Mouse (Mus musculus) midbrain, embryonic 12.5 days (tissue): ENCODE measurements at regions not wholly inside any gene's neighbourhood (a gene's known extent, or its start where the extent isn't known, plus 50 kb on each side); places are given as distances from the start of the nearest gene placed in this dataset.
A peak's percentile ranks its signal among the peaks of the same experiment; 100 is the strongest.

ENCODE experiments used
- ATAC-seq: fragments of 200-750 bp; cut with Nextera tagmentation; 2 replicates; pipeline ENCODE4 v1.8.0; 2017; ENCODE audit warnings: low read depth, moderate TSS enrichment, moderate library complexity; ENCODE audit not compliant: low FRiP score
- H3K27ac ChIP-seq: fragments of 300-500 bp; sonication (generic); replicated peaks from 2 replicates; pipeline ENCODE4 v1.5.1; 2016; ENCODE audit warnings: mild to moderate bottlenecking
- H3K27me3 ChIP-seq: fragments of 300-500 bp; sonication (generic); 2 replicates; pipeline ENCODE4 v1.6.1; 2016; ENCODE audit warnings: mild to moderate bottlenecking
- H3K36me3 ChIP-seq: fragments of 300-500 bp; sonication (generic); 2 replicates; pipeline ENCODE4 v1.6.1; 2016
- H3K4me1 ChIP-seq: fragments of 300-500 bp; sonication (generic); 2 replicates; pipeline ENCODE4 v1.6.1; 2016
- H3K4me2 ChIP-seq: fragments of 300-500 bp; sonication (generic); replicated peaks from 2 replicates; pipeline ENCODE4 v1.6.1; 2016; ENCODE audit warnings: mild to moderate bottlenecking, moderate library complexity
- H3K4me3 ChIP-seq: fragments of 300-500 bp; sonication (generic); 2 replicates; pipeline ENCODE4 v1.5.1; 2016; ENCODE audit warnings: mild to moderate bottlenecking
- H3K9ac ChIP-seq: fragments of 300-500 bp; sonication (generic); replicated peaks from 2 replicates; pipeline ENCODE4 v1.6.1; 2016; ENCODE audit warnings: mild to moderate bottlenecking, moderate library complexity
- H3K9me3 ChIP-seq: fragments of 300-500 bp; sonication (generic); 2 replicates; pipeline ENCODE4 v1.6.1; 2016; ENCODE audit warnings: mild to moderate bottlenecking
- WGBS: fragments of 180-500 bp; shearing (Covaris S2); methylation state at CpG from one replicate; pipeline ENCODE4 v1.1.7; 2016; 5-methylcytosine and 5-hydroxymethylcytosine counted together

DNA sequence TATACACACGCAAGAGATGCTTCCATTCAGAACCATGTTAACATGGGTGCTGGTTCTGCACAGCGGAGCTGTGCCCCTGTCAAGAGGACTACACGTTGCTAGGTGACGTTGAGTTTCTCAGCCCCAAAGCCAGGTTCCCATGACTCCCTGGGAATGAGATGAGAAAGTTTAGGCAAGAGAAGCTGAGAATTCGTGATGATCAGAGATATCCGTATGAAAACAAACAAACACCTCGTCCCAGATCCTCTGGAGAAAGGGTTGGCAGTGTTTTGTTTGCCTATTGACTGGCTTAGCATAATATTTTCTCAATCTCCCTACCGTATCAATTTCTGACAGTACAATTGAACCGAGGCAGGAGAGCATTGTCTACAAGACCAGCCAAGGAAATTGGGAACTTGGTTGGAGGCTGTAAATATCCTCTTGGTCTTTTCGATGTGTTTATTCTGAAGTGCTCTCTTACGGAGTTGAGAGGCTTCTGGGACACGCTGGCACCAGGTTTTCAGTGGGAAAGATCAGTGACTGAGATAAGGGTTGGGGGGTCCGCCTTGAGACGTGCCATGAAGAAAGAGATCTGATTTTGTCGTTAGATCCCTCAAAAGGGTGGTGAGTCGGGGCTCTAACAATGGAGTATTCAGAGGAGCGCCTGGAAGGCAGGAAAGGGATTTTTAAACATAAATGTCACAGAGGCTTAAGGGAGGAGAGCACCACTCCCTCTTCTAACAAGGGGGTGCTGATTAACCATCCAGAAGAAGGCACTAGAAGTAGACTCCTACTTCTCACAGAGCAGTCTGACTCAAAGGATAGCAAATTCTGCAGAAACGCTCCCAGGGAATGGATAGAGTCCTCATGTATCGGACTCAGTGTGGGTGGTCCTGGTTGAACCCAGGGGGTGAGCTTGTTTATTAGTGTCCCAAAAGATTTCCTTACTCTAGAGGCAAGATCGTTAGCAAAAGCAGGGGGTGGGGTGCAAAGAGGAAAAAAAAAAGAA is 70.5 kb upstream of the Gm45716 start:
- no peak for ATAC-seq
- Histone ChIP-seq H3K4me3 (no peak overlapping the region), H3K27me3 (peaks cover 6% of the 10 kb centered on the region; the same call in 1 of the 2 replicates), H3K9me3 (no peaks in the 10 kb centered on the region), H3K27ac (no peak overlapping the region), H3K36me3 (no peaks in the 10 kb centered on the region), H3K9ac (no peak overlapping the region), H3K4me1 (peaks cover 7% of the 10 kb centered on the region; the same call in 1 of the 2 replicates), H3K4me2 (no peak overlapping the region)
- 37% methylated on average over 20 of the region's 20 CpGs for WGBS

DNA sequence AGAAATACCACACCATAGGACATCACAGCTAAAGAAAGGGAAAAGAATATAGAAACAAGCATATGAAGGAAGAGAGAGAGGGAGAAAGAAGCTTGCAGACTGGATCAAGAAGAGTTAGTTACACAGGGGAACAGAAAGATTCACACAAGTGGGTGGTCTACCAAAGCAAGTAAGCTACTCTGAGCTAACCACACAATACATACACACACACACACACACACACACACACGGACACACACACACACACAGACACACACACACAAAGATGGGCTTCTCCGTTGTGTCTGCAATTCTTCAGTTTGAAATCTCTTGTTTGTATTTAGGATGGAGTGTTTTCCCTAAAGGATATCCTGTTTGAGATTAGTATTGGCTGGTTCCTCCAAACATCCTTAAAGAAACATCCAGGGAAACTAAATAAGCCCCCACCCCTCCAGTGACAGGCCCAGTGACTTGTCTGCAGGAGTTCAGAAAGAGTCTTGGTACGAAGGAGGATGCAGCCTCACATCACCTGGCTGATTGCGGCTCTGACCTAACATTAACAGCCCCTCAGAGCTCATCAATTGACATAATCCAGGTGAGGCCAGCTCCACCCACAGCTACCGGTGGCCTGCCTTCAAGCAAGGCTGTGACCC is 69.7 kb upstream of the Gm45716 start:
- H3K4me2 ChIP-seq, result no peak overlapping the region
- H3K4me1 ChIP-seq, result peaks cover 7% of the 10 kb centered on the region; the same call in 1 of the 2 replicates
- 67% methylated on average over 5 of the region's 5 CpGs for WGBS
- H3K27ac ChIP-seq, result no peak overlapping the region
- peaks cover 6% of the 10 kb centered on the region; the same call in 1 of the 2 replicates for H3K27me3 ChIP-seq
- H3K36me3 ChIP-seq, result no peaks in the 10 kb centered on the region
- H3K9ac ChIP-seq, result no peak overlapping the region
- no peak overlapping the region for H3K4me3 ChIP-seq
- ATAC-seq, result no peak
- H3K9me3 ChIP-seq, result no peaks in the 10 kb centered on the region

DNA sequence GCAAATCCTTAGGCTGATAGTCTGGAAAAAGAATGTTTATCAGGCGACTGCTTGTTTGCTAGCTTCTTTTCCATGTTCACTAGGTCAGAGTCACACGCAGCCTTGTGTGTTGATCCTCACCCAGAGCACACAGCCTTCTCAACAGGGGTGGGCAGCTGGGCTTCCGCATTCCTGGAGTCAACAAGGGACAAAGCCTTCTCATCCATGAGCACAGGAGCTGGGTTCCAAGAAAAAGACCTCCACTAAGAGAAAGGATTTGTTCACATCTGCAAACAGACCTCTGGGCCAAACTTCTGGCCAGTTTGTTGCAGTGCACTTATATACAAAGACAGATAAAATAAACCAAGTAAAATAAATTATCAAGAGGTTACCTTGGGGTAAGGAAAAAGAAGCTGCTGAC is 65.6 kb upstream of the Gm45716 start:
- ATAC-seq, result no peak
- Histone ChIP-seq H3K27ac (no peak overlapping the region), H3K9ac (no peak overlapping the region), H3K27me3 (no peaks in the 10 kb centered on the region), H3K9me3 (no peaks in the 10 kb centered on the region), H3K4me2 (no peak overlapping the region), H3K4me3 (no peak overlapping the region), H3K36me3 (no peaks in the 10 kb centered on the region), H3K4me1 (peaks cover 6% of the 10 kb centered on the region; the same call in 1 of the 2 replicates)
- WGBS, result 42% methylated on average over 3 of the region's 3 CpGs

DNA sequence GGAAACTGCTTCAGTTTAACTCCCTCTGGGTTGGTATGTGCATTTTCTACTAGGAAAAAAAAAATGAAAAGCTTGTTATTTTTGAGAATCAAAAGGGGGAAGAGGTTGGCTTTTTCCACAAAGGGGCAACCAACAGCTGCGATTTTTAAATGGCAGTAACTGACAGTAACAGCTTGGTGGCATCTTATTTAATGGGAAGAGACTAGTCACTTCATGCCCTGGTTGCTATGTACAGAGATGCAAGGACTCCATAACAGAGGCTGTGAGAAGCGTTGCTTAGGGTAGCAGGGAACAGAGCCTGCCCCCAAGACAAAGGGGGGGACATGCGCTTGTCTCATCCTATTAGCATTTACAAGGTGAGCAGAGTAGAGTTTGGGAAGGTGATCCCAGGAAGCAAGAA is 64.8 kb upstream of the Gm45716 start:
- H3K36me3 ChIP-seq, result no peaks in the 10 kb centered on the region
- no peak overlapping the region for H3K4me2 ChIP-seq
- H3K27ac ChIP-seq, result no peak overlapping the region
- H3K9me3 ChIP-seq, result no peaks in the 10 kb centered on the region
- H3K4me3 ChIP-seq, result no peak overlapping the region
- WGBS, result 54% methylated on average over 3 of the region's 3 CpGs
- no peak overlapping the region for H3K9ac ChIP-seq
- no peak for ATAC-seq
- no peaks in the 10 kb centered on the region; the same call in 1 of the 2 replicates for H3K4me1 ChIP-seq
- no peaks in the 10 kb centered on the region for H3K27me3 ChIP-seq

DNA sequence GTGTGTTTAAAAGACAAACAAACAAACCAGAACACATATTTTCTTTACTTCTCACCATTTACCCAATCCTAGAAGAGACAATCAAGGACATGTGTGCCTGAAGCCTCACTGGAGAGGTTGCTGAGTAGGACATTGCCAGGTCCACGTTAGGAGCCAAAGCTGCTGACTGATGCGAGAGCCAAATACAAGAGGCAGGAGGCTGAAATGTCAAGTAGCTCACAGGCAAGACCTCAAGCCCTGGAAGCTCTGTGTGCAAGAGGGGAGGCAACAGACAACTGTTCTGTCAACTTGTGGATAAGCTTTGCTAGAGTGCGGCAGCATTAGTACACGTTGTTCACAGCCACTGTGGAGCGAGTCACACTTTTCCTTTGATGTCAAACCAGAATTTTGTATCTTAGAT is 63.6 kb upstream of the Gm45716 start:
- no peak overlapping the region for H3K27ac ChIP-seq
- H3K9ac ChIP-seq, result no peak overlapping the region
- no peaks in the 10 kb centered on the region for H3K27me3 ChIP-seq
- WGBS, result 83% methylated on average over 5 of the region's 5 CpGs
- H3K4me2 ChIP-seq, result no peak overlapping the region
- H3K9me3 ChIP-seq, result no peaks in the 10 kb centered on the region
- no peaks in the 10 kb centered on the region for H3K36me3 ChIP-seq
- H3K4me3 ChIP-seq, result no peak overlapping the region
- ATAC-seq, result no peak
- no peaks in the 10 kb centered on the region for H3K4me1 ChIP-seq

DNA sequence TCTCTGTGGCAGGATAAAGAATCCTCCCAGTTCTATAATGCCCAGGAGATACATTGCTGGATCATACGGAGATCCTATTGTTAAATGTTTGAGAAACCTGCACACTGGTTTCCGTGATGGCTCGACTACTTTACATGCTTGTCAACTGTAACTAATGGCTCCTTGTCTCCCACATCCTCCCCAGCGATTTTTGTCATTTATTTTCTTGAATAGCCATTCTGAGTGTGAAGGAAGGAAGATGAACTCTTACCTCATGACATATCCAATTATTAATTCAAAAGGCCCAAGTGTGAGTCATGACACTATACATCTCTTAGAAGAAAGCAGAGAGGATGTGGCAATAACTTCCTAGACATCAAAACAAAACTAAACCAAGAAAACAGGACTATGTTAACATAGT is 61.2 kb upstream of the Gm45716 start:
- WGBS, result 80% methylated on average over 4 of the region's 4 CpGs

DNA sequence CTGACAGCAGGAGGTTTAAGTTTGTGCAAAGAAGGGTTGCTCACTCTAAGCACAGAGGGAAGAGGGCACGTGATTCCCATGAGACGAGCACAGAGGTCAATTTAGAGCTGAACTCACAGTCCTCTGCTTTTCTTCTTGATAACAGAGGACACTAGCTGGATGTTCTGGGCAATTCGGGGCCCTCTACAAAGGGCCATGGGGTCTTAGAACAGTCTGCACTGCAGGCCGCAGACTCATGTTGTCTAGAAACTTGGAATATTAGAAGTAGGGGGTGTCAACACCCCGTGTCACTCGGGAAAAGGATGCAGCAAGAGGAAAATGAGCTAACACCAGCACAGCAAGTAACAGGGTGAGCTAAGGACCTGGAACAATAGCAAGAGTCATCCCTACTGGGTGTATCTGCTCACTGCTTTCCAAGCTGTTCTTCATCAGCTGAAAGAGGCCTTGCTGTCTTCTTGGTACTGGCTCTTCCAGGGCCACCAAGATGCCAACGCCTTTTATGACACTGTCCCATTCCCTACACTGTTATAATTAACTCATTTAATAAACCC is 58.5 kb upstream of the Gm45716 start:
- ATAC-seq, result no peak
- no peaks in the 10 kb centered on the region for H3K36me3 ChIP-seq
- H3K4me3 ChIP-seq, result no peak overlapping the region
- no peak overlapping the region for H3K27ac ChIP-seq
- peaks cover 13% of the 10 kb centered on the region for H3K4me1 ChIP-seq
- WGBS, result 79% methylated on average over 7 of the region's 7 CpGs
- no peaks in the 10 kb centered on the region for H3K9me3 ChIP-seq
- H3K27me3 ChIP-seq, result no peaks in the 10 kb centered on the region
- H3K9ac ChIP-seq, result no peak overlapping the region
- H3K4me2 ChIP-seq, result no peak overlapping the region

More for the DNA sequence above, 61.2 kb upstream of the Gm45716 start:
- Histone ChIP-seq H3K4me2 (no peak overlapping the region), H3K9me3 (no peaks in the 10 kb centered on the region), H3K27me3 (no peaks in the 10 kb centered on the region), H3K36me3 (no peaks in the 10 kb centered on the region), H3K4me3 (no peak overlapping the region), H3K4me1 (peaks cover 13% of the 10 kb centered on the region), H3K9ac (no peak overlapping the region), H3K27ac (no peak overlapping the region)
- no peak for ATAC-seq

DNA sequence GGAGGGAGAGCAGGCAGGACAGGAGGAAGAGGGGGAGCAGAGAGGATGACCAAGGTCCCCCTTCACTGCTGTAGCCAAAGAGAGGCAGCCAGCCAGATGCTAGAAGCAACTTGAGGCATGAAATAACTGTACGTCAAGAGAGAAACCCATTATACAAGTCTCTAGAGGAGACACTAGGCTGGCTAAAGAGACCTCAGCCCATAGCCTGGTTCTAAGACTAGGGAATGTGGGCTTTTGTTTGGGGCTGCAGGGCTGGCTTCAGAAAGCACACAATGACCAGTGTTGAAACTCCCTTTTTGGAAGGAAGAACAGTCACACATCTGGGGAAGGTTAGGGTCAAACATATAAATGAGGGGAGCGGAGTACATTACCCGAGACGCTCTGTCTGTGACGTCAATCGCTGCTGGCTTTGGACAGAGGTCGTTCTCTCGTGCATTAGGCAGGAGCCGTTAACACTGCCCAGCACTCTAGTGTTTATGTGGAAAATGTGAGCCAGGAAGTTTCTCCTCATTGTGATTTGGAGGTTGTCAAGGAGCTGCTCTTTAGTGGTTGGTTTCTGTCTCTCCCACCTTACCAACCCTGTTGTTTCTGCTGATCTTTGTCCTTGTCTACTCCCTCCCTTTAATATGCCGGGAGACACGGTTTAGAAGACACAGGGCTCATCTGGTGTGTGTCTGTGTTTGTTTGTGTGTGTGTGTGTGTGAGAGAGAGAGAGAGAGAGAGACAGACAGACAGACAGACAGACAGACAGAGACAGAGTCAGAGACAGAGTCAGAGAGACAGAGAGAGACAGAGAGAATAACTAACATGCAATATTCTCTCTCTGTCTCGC is 57.5 kb upstream of the Gm45716 start:
- WGBS, result 47% methylated on average over 11 of the region's 12 CpGs
- Histone ChIP-seq H3K36me3 (no peaks in the 10 kb centered on the region), H3K4me2 (no peak overlapping the region), H3K27me3 (no peaks in the 10 kb centered on the region), H3K9me3 (no peaks in the 10 kb centered on the region), H3K9ac (no peak overlapping the region), H3K4me1 (peaks cover 13% of the 10 kb centered on the region), H3K4me3 (no peak overlapping the region), H3K27ac (no peak overlapping the region)
- no peak for ATAC-seq

DNA sequence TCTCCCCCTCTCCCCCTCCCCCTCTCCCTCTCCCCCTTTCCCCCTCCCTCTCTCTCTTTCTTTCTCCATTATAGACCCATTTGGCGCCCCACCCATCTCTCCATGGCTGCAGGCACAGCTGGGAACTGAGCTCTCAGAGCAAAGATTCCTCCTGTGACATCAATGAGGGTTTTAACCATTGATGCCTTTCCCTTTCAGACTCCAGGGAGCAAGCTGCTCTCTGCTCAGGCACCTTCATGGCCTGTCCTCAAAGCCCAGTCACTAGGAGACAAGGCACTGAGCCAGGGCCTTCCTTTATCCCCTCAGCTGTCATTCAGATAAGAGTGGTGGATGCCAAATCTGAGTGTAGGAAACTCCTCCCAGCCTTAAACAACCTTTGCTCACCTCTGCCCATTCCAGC is 56.8 kb upstream of the Gm45716 start:
- H3K9me3 ChIP-seq, result no peaks in the 10 kb centered on the region
- no peak overlapping the region for H3K4me2 ChIP-seq
- H3K4me1 ChIP-seq, result peaks cover 13% of the 10 kb centered on the region
- H3K36me3 ChIP-seq, result no peaks in the 10 kb centered on the region
- H3K4me3 ChIP-seq, result no peak overlapping the region
- H3K27ac ChIP-seq, result no peak overlapping the region
- peak; percentile 44 for ATAC-seq
- no peak overlapping the region for H3K9ac ChIP-seq
- WGBS, result 0% methylated on average over 1 of the region's 1 CpGs
- no peaks in the 10 kb centered on the region for H3K27me3 ChIP-seq

DNA sequence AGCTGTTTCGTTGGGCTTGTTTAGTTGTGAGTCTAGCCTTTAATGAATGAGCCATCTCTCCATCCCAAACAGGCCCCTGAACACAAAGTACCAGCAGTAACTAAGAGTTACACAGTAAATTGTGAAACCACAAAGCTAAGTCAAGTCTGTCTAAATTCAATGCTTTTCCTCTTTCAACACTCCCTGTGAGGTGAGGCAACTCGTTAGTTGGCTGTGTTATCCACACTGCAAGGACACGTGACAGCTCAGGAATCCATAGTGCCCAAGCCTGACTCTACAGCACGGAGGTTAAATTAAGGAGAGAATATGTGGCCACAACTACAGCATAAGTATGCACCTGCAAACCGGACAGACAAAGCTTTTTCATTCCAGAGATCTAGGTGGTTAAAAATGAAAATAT is 54.9 kb upstream of the Gm45716 start:
- Histone ChIP-seq H3K27me3 (no peaks in the 10 kb centered on the region), H3K9me3 (no peaks in the 10 kb centered on the region), H3K9ac (no peak overlapping the region), H3K4me1 (peaks cover 13% of the 10 kb centered on the region), H3K36me3 (no peaks in the 10 kb centered on the region), H3K4me3 (no peak overlapping the region), H3K4me2 (no peak overlapping the region), H3K27ac (no peak overlapping the region)
- ATAC-seq, result no peak
- WGBS, result 80% methylated on average over 5 of the region's 5 CpGs

DNA sequence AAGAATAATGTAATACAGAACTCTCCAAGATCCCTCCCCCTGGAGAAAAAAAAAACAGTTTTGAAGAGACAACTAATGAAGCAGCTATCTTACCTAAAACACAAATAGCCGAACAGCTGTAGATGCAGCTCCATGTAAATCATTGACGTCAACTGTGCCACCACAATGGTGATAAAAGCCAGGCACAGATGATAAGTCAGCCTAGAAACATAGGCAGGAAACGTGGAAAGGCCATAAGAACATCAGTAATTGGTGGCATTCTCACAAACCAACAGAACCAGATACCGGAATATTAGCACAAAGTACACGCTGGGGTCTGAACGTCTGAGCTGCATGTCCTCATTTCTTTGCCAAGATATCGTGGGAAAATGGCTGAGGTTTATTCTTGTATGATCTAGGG is 51.2 kb upstream of the Gm45716 start:
- H3K27me3 ChIP-seq, result no peaks in the 10 kb centered on the region
- H3K4me1 ChIP-seq, result no peaks in the 10 kb centered on the region
- no peaks in the 10 kb centered on the region for H3K36me3 ChIP-seq
- no peaks in the 10 kb centered on the region for H3K9me3 ChIP-seq
- WGBS, result 89% methylated on average over 7 of the region's 7 CpGs
- H3K9ac ChIP-seq, result no peak overlapping the region
- no peak for ATAC-seq
- H3K4me3 ChIP-seq, result no peak overlapping the region
- no peak overlapping the region for H3K27ac ChIP-seq
- no peak overlapping the region for H3K4me2 ChIP-seq
